ENCODE assay signal across 12 mouse cellular contexts in the genomic region with DNA sequence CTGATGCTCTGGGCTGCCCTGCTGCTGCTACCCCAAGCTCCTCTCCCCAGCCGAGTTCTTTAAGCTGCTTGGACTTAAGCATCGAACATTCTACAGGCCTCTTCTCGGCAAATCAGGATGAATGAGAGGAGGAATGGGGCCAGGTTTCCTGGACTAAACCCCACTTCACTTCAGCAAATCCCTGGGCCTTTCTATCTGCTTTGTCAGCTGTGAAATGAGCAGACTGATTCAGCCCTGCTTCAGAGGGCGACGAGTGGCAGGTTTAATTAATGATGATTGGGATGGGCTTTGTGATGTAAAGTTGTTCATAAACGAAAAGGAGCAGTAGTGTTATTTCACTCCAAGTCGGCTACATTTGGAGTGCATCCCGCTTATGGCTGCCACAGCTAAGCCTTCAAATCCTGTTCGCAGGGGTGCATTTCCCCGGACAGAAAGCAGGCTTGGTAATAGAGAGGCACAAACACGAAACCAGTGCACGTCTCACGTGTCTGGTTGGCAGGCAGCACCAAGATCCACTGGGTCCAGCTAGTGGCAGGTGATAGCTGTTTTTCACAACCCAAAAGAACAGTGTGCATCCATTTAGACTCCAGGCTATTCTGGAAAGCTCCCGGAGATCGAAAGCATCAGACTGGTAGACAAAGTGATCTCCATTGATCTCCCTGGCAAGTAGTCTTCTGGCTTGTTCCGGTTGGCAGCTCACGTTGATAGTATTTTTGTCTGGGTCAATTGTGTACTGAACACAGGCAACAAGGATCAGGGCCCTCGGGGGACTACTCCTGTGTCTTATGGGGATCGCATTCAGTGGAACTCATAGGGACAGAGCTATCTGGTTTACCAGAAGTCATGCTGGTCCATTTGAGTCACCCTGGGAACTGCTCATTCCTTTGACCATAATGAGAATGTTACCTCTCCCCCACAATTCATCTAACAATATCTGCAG. TPM values are rescaled to one million over a fixed set of nuclear protein-coding genes. Genes with fewer than 3 reads are reported as not detected.
DNase-seq lines count a peak whose midpoint lies in the region; ATAC-seq and TF ChIP-seq lines count a peak whose summit lies in the region.
"Had no signal": no experiment of that assay in that cellular context is flagged by ENCODE, and none has a peak within 500 bp of the region (broad histone marks: within the 10 kb centered on the region; RNA-seq: fewer than 3 reads in every experiment).

No protein-coding gene starts in this region.

- 60% methylated on average over 19 of the region's 19 CpGs for WGBS in hindbrain, embryonic 10.5 days
- WGBS in midbrain, embryonic 15.5 days: 18% methylated on average over 19 of the region's 19 CpGs

- peaks cover 4% of the 10 kb centered on the region; the same call in 1 of the 2 replicates for H3K27me3 ChIP-seq in hindbrain, embryonic 10.5 days (ENCODE audit: insufficient read depth, poor library complexity, severe bottlenecking)
- H3K27me3 ChIP-seq in midbrain, embryonic 15.5 days (replicated peaks): no peaks in the 10 kb centered on the region
- H3K27me3 ChIP-seq: limb, embryonic 12.5 days; lung, embryonic 15.5 days had no signal

- H3K4me3 ChIP-seq in hindbrain, embryonic 10.5 days: no peak overlapping the region
- H3K4me3 ChIP-seq in midbrain, embryonic 15.5 days: no peak overlapping the region
- H3K4me3 ChIP-seq: limb, embryonic 12.5 days; lung, embryonic 15.5 days; myocyte had no signal

- ATAC-seq in midbrain, embryonic 15.5 days (replicated peaks): peak; percentile 79
- ATAC-seq: activated CD4-positive, CD25-positive, alpha-beta regulatory T cell, adult 4 months had no signal

- peak overlapping the region; percentile 8; the same call in 1 of the 2 replicates for H3K4me2 ChIP-seq in midbrain, embryonic 15.5 days
- H3K4me2 ChIP-seq: limb, embryonic 12.5 days; lung, embryonic 15.5 days had no signal

- H3K9ac ChIP-seq in midbrain, embryonic 15.5 days: no peak overlapping the region
- H3K9ac ChIP-seq: limb, embryonic 12.5 days; lung, embryonic 15.5 days had no signal

- H3K27ac ChIP-seq in hindbrain, embryonic 10.5 days: peak overlapping the region; percentile 70
- H3K27ac ChIP-seq in midbrain, embryonic 15.5 days: peak overlapping the region; percentile 71
- H3K27ac ChIP-seq: limb, embryonic 12.5 days; lung, embryonic 15.5 days had no signal

- peak; percentile 98 for DNase-seq in brain, embryonic 14.5 days (ENCODE audit: low read depth)
- peak; percentile 34 for DNase-seq in embryo, embryonic 10 days (ENCODE audit: low spot score)
- no peak for DNase-seq in hindbrain, embryonic 10.5 days (ENCODE audit: low spot score)
- no peak for DNase-seq in thymus, adult 18-20 months
- DNase-seq in spleen, adult 18-20 months: no peak
- DNase-seq in thymus, postnatal 10 days (ENCODE audit: low spot score in 2 of 2): no peak
- DNase-seq: thymus, postnatal 36 days had no signal

- H3K9me3 ChIP-seq in hindbrain, embryonic 10.5 days: no peaks in the 10 kb centered on the region
- no peaks in the 10 kb centered on the region for H3K9me3 ChIP-seq in midbrain, embryonic 15.5 days
- H3K9me3 ChIP-seq: limb, embryonic 12.5 days; lung, embryonic 15.5 days had no signal

- no peak for TF ChIP-seq CTCF in brain, embryonic 14.5 days (IDR thresholded peaks at IDR 0.05; ENCODE audit: borderline replicate concordance, extremely low read depth, insufficient read depth, insufficient read length)

- no peaks in the 10 kb centered on the region for H3K36me3 ChIP-seq in hindbrain, embryonic 10.5 days
- no peaks in the 10 kb centered on the region for H3K36me3 ChIP-seq in midbrain, embryonic 15.5 days (replicated peaks)
- H3K36me3 ChIP-seq: limb, embryonic 12.5 days; lung, embryonic 15.5 days had no signal

- no peak for TF ChIP-seq POLR2A in brain, embryonic 14.5 days (IDR thresholded peaks at IDR 0.05; ENCODE audit: borderline replicate concordance, extremely low read depth, insufficient read depth, insufficient read length, poor library complexity, severe bottlenecking)

- H3K4me1 ChIP-seq in hindbrain, embryonic 10.5 days (replicated peaks): peaks cover 17% of the 10 kb centered on the region
- H3K4me1 ChIP-seq in midbrain, embryonic 15.5 days: peaks cover 12% of the 10 kb centered on the region; the same call in 1 of the 2 replicates
- H3K4me1 ChIP-seq: limb, embryonic 12.5 days had no signal

RNA-seq across cellular contexts. Expression of a gene that starts 11.7 kb away (rescaled TPM):
- 108 and 152 TPM in 2 replicates for polyA plus RNA-seq in brain, embryonic 14.5 days (2012; rRNA removed)
- polyA plus RNA-seq in hindbrain, embryonic 10.5 days (2016; fragmentation: Nextera tagmentation; extraction: Ambion mirVana): 708 and 733 TPM in 2 replicates
- polyA plus RNA-seq in midbrain, embryonic 15.5 days (2015; fragmentation: Nextera tagmentation; extraction: Ambion mirVana): 179 and 197 TPM in 2 replicates

RNA-seq across cellular contexts. Expression of a gene that starts 14.7 kb away (rescaled TPM):
- polyA plus RNA-seq in brain, embryonic 14.5 days (2012; rRNA removed): 23.4 and 26.9 TPM in 2 replicates
- polyA plus RNA-seq in hindbrain, embryonic 10.5 days (2016; fragmentation: Nextera tagmentation; extraction: Ambion mirVana): 24.3 and 27.3 TPM in 2 replicates
- polyA plus RNA-seq in midbrain, embryonic 15.5 days (2015; fragmentation: Nextera tagmentation; extraction: Ambion mirVana): 28.5 and 29.0 TPM in 2 replicates

RNA-seq across cellular contexts. Expression of a gene that starts 41.1 kb away (rescaled TPM):
- 13.5 and 14.8 TPM in 2 replicates for polyA plus RNA-seq in brain, embryonic 14.5 days (2012; rRNA removed)
- 8.6 and 9.4 TPM in 2 replicates for polyA plus RNA-seq in hindbrain, embryonic 10.5 days (2016; fragmentation: Nextera tagmentation; extraction: Ambion mirVana)
- polyA plus RNA-seq in midbrain, embryonic 15.5 days (2015; fragmentation: Nextera tagmentation; extraction: Ambion mirVana): 10.8 and 11.2 TPM in 2 replicates

Comparison
In these comparisons a context has a peak if more than half of its experiments do, and no peak if none do; other contexts are left out.
1. DNase-seq: peak in brain, embryonic 14.5 days (single experiment) and embryo, embryonic 10 days (single experiment); none in hindbrain, embryonic 10.5 days (single experiment), thymus, adult 18-20 months (0 of 2), spleen, adult 18-20 months (0 of 2) and thymus, postnatal 10 days (0 of 2).